Mouse (Mus musculus): ENCODE data around the gene Ptprt. TPM values are rescaled to one million over a fixed set of nuclear protein-coding genes. Genes with fewer than 3 reads are reported as not detected.
A peak's percentile ranks its signal among the peaks of the same experiment; 100 is the strongest.

Ptprt gene
- polyA plus RNA-seq, 1 experiment from 2014 or later: 2.3 TPM

DNA sequence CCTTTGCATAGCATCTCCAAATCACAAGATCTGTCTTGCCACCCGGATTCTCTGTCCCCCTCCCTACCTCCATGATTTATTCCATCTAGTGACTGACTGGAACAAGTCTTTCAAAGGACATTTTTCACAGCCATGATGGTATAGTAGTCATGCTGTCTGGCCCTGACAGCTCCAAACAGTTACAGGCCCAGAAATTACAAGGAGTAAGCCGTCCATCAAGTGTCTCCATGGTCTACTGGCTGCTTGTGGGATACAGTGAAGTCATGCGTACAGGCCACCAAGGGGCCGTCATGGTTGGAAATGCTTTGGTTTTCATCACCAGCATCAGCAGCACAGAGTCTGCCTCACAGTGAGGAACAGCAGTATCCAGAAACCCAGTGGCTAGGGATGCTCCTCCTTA lies 156.1 kb downstream of the Ptprt start:
- 54% methylated on average over 4 of the region's 4 CpGs for WGBS
- H3K27me3 ChIP-seq: peaks cover 6% of the 10 kb centered on the region; the same call in 1 of the 2 replicates

DNA sequence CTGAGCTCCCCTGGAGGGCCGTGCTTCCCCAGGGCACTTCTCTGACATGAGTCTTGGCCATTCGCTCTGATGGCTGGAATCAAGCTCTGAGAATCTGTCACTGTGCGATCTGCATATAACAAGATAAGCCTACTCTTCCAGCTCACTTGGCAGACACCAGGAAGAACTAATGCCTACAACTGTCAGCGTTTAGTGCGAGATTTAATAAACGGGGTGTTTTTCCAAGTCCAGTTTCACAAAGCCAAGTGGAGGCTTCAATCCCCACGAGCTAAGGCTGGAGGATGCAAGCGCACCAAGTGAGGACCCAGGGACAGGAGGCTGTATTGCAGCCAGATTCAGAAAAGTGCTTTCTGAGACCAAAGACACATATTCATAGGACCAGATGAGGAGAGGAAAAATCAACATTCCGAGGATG lies 161.4 kb downstream of the Ptprt start:
- H3K9ac ChIP-seq (replicated peaks): no peak overlapping the region
- no peak overlapping the region for H3K4me2 ChIP-seq (replicated peaks)
- H3K4me3 ChIP-seq: no peak overlapping the region
- H3K4me1 ChIP-seq: no peaks in the 10 kb centered on the region
- H3K27me3 ChIP-seq: no peaks in the 10 kb centered on the region
- ATAC-seq (ENCODE audit: low FRiP score, low read depth): no peak
- H3K9me3 ChIP-seq: no peaks in the 10 kb centered on the region
- no peaks in the 10 kb centered on the region for H3K36me3 ChIP-seq
- no peak overlapping the region for H3K27ac ChIP-seq (replicated peaks)
- 84% methylated on average over 9 of the region's 9 CpGs for WGBS

More for the DNA sequence above, 156.1 kb downstream of the Ptprt start:
- H3K9ac ChIP-seq (replicated peaks): no peak overlapping the region
- ATAC-seq (ENCODE audit: low FRiP score, low read depth): no peak
- H3K4me3 ChIP-seq: no peak overlapping the region
- no peak overlapping the region for H3K4me2 ChIP-seq (replicated peaks)
- no peaks in the 10 kb centered on the region for H3K36me3 ChIP-seq
- no peak overlapping the region for H3K27ac ChIP-seq (replicated peaks)
- H3K4me1 ChIP-seq: peaks cover 12% of the 10 kb centered on the region
- H3K9me3 ChIP-seq: no peaks in the 10 kb centered on the region

DNA sequence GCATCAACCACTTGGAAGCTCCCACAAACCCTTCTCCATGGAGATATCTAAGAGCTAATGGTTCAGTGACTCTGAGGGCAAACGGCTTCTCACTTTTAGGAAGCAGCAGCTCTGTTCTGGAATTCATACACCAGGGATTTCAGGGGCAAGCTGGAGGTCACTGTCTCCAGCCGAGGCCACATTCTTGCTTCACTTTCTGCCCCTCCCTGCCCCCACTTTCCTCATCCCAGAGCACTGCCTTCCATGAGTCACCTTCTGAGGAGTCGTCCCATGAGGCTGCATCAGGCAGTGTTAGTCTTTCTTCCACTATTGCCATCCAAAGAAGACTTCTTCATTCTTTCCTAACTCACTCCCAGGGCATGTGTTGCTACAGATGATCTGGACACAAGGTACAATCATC lies 162.8 kb downstream of the Ptprt start:
- H3K27ac ChIP-seq (replicated peaks): no peak overlapping the region
- no peak overlapping the region for H3K9ac ChIP-seq (replicated peaks)
- H3K4me2 ChIP-seq (replicated peaks): no peak overlapping the region
- 60% methylated on average over 3 of the region's 3 CpGs for WGBS
- no peak for ATAC-seq (ENCODE audit: low FRiP score, low read depth)
- H3K27me3 ChIP-seq: no peaks in the 10 kb centered on the region
- no peaks in the 10 kb centered on the region for H3K4me1 ChIP-seq
- no peak overlapping the region for H3K4me3 ChIP-seq
- H3K9me3 ChIP-seq: no peaks in the 10 kb centered on the region
- H3K36me3 ChIP-seq: no peaks in the 10 kb centered on the region

DNA sequence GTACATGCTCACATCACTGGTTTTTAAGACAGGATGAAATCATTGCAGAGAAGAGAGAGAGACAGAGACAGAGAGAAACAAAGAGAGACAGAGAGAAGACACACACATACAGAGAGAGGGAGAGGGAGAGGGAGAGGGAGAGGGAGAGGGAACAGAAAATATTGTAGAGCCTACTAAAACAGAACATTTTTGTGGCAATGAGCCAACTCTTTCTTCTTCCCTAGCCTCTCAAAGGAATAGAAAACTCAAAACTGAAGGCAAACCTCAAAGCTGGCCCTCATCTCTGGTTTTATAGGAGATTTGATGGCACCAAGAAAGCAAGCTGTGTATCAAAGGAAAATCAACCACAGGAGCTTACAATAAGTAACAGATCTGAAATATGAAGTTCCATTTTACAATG lies 176.9 kb downstream of the Ptprt start:
- ATAC-seq (ENCODE audit: low FRiP score, low read depth): no peak
- H3K4me3 ChIP-seq: no peak overlapping the region
- no peaks in the 10 kb centered on the region for H3K9me3 ChIP-seq
- no peak overlapping the region for H3K27ac ChIP-seq (replicated peaks)
- no peaks in the 10 kb centered on the region for H3K4me1 ChIP-seq
- no peak overlapping the region for H3K4me2 ChIP-seq (replicated peaks)
- no peaks in the 10 kb centered on the region for H3K27me3 ChIP-seq
- H3K9ac ChIP-seq (replicated peaks): no peak overlapping the region
- no peaks in the 10 kb centered on the region for H3K36me3 ChIP-seq

DNA sequence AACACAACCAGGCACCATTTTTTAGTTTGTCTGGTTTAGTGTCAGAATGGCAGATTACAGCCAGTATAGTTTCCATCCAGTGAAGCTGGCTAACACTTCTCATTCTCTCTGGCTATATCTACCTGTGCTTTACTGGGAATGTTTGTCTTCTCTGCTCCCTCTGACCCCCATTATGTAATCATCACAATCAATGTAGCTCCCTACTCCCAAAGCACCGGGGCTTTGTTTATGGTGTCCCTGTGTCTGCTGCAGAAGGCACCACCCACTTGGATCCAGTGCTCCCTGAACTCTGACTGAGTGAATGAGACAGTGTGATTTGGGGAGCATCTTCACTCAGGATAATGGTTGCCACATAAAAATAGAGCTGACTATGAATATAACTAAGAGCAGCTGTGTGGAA lies 217.8 kb downstream of the Ptprt start:
- no peak overlapping the region for H3K4me3 ChIP-seq
- no peak for ATAC-seq (ENCODE audit: low FRiP score, low read depth)
- H3K9ac ChIP-seq (replicated peaks): no peak overlapping the region
- H3K9me3 ChIP-seq: no peaks in the 10 kb centered on the region
- no peaks in the 10 kb centered on the region for H3K4me1 ChIP-seq
- WGBS: 67% methylated on average over 1 of the region's 1 CpGs
- H3K4me2 ChIP-seq (replicated peaks): no peak overlapping the region
- H3K27me3 ChIP-seq: no peaks in the 10 kb centered on the region
- no peak overlapping the region for H3K27ac ChIP-seq (replicated peaks)
- H3K36me3 ChIP-seq: no peaks in the 10 kb centered on the region

DNA sequence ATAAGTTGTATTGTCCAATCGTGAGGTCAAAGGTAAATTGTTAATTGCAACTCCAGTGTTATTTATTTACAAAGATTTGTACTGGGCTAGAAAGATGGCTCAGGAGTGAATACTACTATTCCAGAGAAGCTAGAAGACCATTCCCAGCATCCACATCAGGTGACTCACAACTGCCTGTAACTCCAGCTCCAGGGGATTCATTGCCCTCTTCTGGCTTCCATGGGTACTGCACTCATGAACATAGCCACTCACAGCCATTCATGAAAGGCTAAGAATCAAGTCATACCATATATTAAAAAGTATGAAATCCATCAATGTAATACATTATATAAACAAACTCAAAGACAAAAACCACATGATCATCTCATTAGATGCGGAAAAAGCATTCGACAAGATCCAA lies 224.3 kb downstream of the Ptprt start:
- ATAC-seq (ENCODE audit: low FRiP score, low read depth): no peak
- Histone ChIP-seq H3K36me3 (no peaks in the 10 kb centered on the region), H3K9me3 (no peaks in the 10 kb centered on the region), H3K27ac (replicated peaks) (no peak overlapping the region), H3K27me3 (no peaks in the 10 kb centered on the region), H3K4me2 (replicated peaks) (no peak overlapping the region), H3K9ac (replicated peaks) (no peak overlapping the region), H3K4me1 (no peaks in the 10 kb centered on the region), H3K4me3 (no peak overlapping the region)
- 97% methylated on average over 3 of the region's 3 CpGs for WGBS

DNA sequence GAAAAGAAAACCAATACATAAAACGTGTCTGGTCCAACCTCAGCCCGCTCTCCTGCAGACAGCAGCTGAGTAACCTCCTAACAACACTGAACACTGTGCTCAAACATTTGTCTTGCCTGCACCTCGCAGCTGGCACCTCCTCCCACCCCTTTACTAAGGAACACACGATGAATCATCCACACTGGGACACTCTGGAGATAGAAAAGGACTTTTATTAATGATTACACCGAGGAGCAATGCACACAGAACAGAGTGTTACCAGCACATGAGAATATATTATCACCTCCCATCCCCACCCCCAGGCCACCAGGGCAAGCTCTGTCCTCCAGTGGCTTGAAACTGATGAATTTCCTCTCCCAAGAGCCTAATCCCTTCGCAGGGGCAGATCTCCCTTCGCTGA lies 230.8 kb downstream of the Ptprt start:
- no peak overlapping the region for H3K4me2 ChIP-seq (replicated peaks)
- 76% methylated on average over 7 of the region's 7 CpGs for WGBS
- no peak overlapping the region for H3K9ac ChIP-seq (replicated peaks)
- no peak for ATAC-seq (ENCODE audit: low FRiP score, low read depth)
- no peak overlapping the region for H3K27ac ChIP-seq (replicated peaks)
- H3K9me3 ChIP-seq: no peaks in the 10 kb centered on the region
- H3K27me3 ChIP-seq: no peaks in the 10 kb centered on the region
- H3K4me3 ChIP-seq: no peak overlapping the region
- no peaks in the 10 kb centered on the region for H3K4me1 ChIP-seq
- no peaks in the 10 kb centered on the region for H3K36me3 ChIP-seq

DNA sequence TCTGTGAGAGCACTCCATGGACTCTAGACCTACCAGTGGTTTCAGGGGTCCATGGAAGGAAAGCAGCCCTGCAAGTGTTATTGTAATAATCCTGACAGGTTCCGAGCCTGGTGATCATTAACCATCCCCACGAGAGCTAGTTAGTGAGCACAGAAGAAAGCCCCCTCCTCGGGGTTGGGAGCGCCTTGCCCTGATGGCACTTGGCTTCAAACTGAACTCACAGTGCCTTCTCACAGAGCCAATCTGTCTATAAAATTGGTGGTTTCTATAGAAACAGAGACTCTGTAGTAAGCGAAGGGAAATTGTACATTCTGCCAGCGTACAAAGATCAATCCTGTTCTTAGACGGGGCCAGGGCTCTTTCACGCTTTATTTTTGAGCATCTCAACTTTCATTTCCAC lies 234.8 kb downstream of the Ptprt start:
- no peak overlapping the region for H3K4me3 ChIP-seq
- H3K9me3 ChIP-seq: no peaks in the 10 kb centered on the region
- H3K4me1 ChIP-seq: no peaks in the 10 kb centered on the region
- H3K27me3 ChIP-seq: no peaks in the 10 kb centered on the region
- no peak overlapping the region for H3K4me2 ChIP-seq (replicated peaks)
- H3K36me3 ChIP-seq: no peaks in the 10 kb centered on the region
- no peak overlapping the region for H3K27ac ChIP-seq (replicated peaks)
- no peak overlapping the region for H3K9ac ChIP-seq (replicated peaks)
- WGBS: 88% methylated on average over 8 of the region's 8 CpGs
- ATAC-seq (ENCODE audit: low FRiP score, low read depth): no peak

DNA sequence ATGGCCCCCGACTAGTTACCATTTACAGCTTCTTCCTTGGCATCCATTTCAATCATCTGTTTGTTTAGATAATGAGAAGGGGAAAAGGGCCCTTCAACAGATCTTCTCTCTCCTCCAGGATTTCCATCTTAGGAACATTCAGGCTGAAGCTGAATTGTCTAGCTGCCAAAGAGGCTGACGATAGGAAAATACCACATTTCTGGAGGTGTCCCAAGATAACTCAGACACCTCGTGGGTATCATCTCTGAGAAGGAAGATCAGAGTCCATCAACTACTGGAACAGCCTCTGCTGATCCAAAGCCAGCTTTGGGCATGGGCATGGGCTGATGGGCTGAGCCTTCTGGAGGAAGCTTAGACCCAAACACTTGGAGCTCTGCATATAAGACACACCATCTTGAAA lies 242.8 kb downstream of the Ptprt start:
- Histone ChIP-seq H3K4me1 (peaks cover 7% of the 10 kb centered on the region), H3K9me3 (no peaks in the 10 kb centered on the region), H3K36me3 (no peaks in the 10 kb centered on the region), H3K27ac (replicated peaks) (no peak overlapping the region), H3K4me3 (no peak overlapping the region), H3K27me3 (no peaks in the 10 kb centered on the region), H3K9ac (replicated peaks) (no peak overlapping the region), H3K4me2 (replicated peaks) (no peak overlapping the region)
- ATAC-seq (ENCODE audit: low FRiP score, low read depth): no peak
- 84% methylated on average over 3 of the region's 3 CpGs for WGBS

DNA sequence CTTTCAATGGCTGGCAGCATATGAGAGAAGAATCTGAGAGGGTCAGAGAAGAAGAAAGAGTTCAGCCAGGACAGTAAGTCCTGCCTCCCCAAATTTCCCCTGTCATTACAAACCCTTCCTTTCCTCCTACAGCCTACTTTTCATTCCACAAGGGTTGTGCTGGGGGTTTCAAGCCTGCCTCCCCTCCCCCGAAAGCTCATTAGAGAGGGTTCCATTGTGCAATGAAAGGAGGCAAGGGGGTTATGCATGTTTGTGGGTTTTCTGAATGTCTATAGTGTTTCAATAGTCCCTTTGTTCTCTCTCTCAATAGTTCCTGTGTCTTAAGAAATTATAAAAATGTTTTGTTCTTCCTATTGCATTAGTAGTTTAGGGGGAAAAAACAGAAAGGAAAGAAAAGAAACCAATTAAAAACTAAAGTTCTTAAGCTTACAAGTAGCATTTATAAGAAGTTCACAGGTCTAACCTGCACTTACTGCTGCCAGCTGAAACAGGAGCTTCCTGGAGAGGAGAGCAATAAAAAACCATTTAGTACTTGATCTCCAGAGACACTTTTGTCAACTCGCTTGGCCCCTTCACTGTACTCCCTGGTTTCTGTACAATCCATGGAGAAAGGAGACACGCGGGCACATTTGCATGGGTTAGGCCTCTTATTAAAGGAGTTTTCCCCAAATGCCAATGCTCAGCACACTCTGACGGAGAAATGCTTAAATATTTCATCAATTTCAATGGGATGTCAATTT lies 247.7 kb downstream of the Ptprt start:
- WGBS: 51% methylated on average over 5 of the region's 5 CpGs
- Histone ChIP-seq H3K36me3 (no peaks in the 10 kb centered on the region), H3K4me1 (peaks cover 16% of the 10 kb centered on the region), H3K4me3 (no peak overlapping the region), H3K27me3 (no peaks in the 10 kb centered on the region), H3K27ac (replicated peaks) (no peak overlapping the region), H3K9ac (replicated peaks) (no peak overlapping the region), H3K4me2 (replicated peaks) (no peak overlapping the region), H3K9me3 (no peaks in the 10 kb centered on the region)
- peak; percentile 76; the same call in 1 of the 2 replicates for ATAC-seq (ENCODE audit: low FRiP score, low read depth)

DNA sequence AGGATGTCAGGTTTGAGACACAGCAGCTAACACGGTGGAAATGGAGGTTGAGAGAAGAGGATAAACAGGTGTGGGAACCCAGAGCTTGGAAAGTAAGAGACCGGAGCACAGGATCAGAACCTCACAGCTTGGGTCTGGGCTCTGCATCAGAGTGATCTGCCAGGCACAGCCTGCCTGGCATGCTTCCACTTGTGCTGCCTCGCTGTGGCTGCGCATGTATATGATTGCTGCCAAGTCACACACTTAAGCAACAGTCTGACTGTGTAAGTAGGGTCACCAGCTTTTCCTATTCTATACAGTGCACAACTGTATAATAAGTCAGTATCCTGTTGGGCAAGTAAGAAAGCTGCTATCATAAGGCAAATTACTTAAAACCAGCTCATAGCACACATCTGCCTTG lies 249.9 kb downstream of the Ptprt start:
- no peak for ATAC-seq (ENCODE audit: low FRiP score, low read depth)
- no peaks in the 10 kb centered on the region for H3K36me3 ChIP-seq
- H3K27ac ChIP-seq (replicated peaks): no peak overlapping the region
- H3K4me3 ChIP-seq: no peak overlapping the region
- H3K27me3 ChIP-seq: no peaks in the 10 kb centered on the region
- H3K9ac ChIP-seq (replicated peaks): no peak overlapping the region
- no peaks in the 10 kb centered on the region for H3K9me3 ChIP-seq
- WGBS: 91% methylated on average over 4 of the region's 4 CpGs
- peaks cover 16% of the 10 kb centered on the region for H3K4me1 ChIP-seq
- no peak overlapping the region for H3K4me2 ChIP-seq (replicated peaks)

DNA sequence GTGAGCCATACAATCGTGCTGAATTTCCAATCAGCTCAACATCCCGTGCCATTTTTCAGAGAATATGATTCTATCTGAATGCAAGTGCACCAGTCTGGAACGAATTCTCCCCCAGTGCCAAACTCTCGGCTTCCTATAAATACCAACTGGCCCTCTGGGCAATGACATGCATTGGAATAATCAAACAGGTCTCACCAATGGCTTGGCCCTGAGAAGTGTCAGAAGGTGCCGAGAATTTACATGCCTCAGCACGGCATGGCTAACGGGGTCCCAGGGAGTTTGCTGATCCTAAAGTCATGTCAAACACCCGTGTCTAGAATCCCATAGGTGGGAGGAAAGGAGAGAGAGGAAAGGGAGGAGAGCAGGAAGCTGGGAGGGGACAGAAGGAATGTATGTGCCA lies 251.7 kb downstream of the Ptprt start:
- H3K36me3 ChIP-seq: no peaks in the 10 kb centered on the region
- whole genome bisulfite sequencing: 80% methylated on average over 8 of the region's 8 CpGs

More for the DNA sequence above, 251.7 kb downstream of the Ptprt start:
- Histone ChIP-seq H3K4me3 (no peak overlapping the region), H3K4me2 (replicated peaks) (no peak overlapping the region), H3K9ac (replicated peaks) (no peak overlapping the region), H3K27ac (replicated peaks) (no peak overlapping the region), H3K27me3 (no peaks in the 10 kb centered on the region), H3K9me3 (no peaks in the 10 kb centered on the region), H3K4me1 (peaks cover 16% of the 10 kb centered on the region)
- no peak for ATAC-seq (ENCODE audit: low FRiP score, low read depth)
